Mouse (Mus musculus) midbrain, embryonic 15.5 days (tissue): ENCODE measurements around the gene Iqsec1. TPM values are rescaled to one million over a fixed set of nuclear protein-coding genes. Genes with fewer than 3 reads are reported as not detected.

Source experiments
- ATAC-seq: fragments of 200-750 bp; cut with Nextera tagmentation; replicated peaks from 2 replicates; pipeline ENCODE4 v1.8.0; 2017; ENCODE audit warnings: moderate TSS enrichment
- H3K27ac ChIP-seq: fragments of 300-500 bp; sonication (generic); 2 replicates; pipeline ENCODE4 v1.5.1; 2015; ENCODE audit warnings: mild to moderate bottlenecking, inconsistent platforms
- H3K27me3 ChIP-seq: fragments of 300-500 bp; sonication (generic); replicated peaks from 2 replicates; pipeline ENCODE4 v1.6.1; 2015; ENCODE audit warnings: inconsistent platforms
- H3K36me3 ChIP-seq: fragments of 300-500 bp; sonication (generic); replicated peaks from 2 replicates; pipeline ENCODE4 v1.6.1; 2015; ENCODE audit warnings: inconsistent platforms
- H3K4me1 ChIP-seq: fragments of 300-500 bp; sonication (generic); 2 replicates; pipeline ENCODE4 v1.6.1; 2015; ENCODE audit warnings: inconsistent platforms
- H3K4me2 ChIP-seq: fragments of 300-500 bp; sonication (generic); 2 replicates; pipeline ENCODE4 v1.6.1; 2015; ENCODE audit warnings: inconsistent platforms, mild to moderate bottlenecking, moderate library complexity
- H3K4me3 ChIP-seq: fragments of 300-500 bp; sonication (generic); 2 replicates; pipeline ENCODE4 v1.5.1; 2015; ENCODE audit warnings: mild to moderate bottlenecking, inconsistent platforms
- H3K9ac ChIP-seq: fragments of 300-500 bp; sonication (generic); 2 replicates; pipeline ENCODE4 v1.6.1; 2015; ENCODE audit warnings: mild to moderate bottlenecking, inconsistent platforms
- H3K9me3 ChIP-seq: fragments of 300-500 bp; sonication (generic); 2 replicates; pipeline ENCODE4 v1.6.1; 2016; ENCODE audit warnings: inconsistent platforms
- WGBS: fragments of 180-500 bp; shearing (Covaris S2); methylation state at CpG from one replicate; pipeline ENCODE4 v1.1.7; 2015; ENCODE audit warnings: mixed read lengths; 5-methylcytosine and 5-hydroxymethylcytosine counted together
- polyA plus RNA-seq: library from polyadenylated mRNA; unstranded; fragments of >200 nt; fragmentation: Nextera tagmentation; extraction: Ambion mirVana; gene quantifications from 2 replicates; pipeline ENCODE4 v1.2.1, GENCODE M21; 2015

The Iqsec1 gene
- polyA plus RNA-seq, 1 experiment from 2014 or later: 25.9 TPM

DNA sequence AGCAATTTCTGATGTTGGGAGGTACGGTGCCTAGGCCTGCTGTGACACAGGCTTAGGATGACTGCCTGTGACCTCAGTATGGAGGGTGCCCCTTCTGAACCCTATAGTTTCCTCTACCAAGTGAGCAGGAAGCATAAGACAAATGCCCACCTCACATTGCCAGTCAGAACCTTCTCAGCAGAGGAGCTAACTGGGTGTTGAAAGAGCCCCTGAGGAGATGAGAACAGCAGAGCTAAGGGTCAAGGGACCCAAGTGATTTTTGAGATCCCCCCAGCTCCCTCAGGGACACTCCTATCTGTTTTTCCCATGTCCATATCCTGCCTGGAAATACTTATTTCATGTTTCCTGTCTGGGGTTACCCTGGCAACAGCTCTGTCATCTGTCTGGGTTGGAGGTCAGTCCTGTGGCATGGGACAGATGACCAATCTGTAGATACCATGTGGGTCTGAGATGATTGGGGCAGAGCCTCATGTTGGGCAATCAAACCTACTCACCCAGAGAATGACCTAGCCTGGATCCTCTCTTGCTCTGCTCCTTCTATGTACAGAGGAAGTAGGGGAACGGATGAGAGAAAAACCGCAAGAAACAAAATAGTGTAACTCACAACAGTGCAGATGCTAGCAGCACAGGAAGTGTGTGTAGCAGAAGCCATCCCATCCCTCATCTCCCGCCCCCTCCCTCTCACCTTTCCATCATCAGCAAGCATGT lies 248.0 kb downstream of the Iqsec1 start:
- Histone ChIP-seq H3K4me1 (peaks cover 20% of the 10 kb centered on the region), H3K4me2 (no peak overlapping the region), H3K9me3 (no peaks in the 10 kb centered on the region), H3K27me3 (no peaks in the 10 kb centered on the region), H3K4me3 (no peak overlapping the region), H3K36me3 (no peaks in the 10 kb centered on the region), H3K27ac (no peak overlapping the region), H3K9ac (no peak overlapping the region)
- WGBS: 93% methylated on average over 4 of the region's 4 CpGs
- no peak for ATAC-seq

DNA sequence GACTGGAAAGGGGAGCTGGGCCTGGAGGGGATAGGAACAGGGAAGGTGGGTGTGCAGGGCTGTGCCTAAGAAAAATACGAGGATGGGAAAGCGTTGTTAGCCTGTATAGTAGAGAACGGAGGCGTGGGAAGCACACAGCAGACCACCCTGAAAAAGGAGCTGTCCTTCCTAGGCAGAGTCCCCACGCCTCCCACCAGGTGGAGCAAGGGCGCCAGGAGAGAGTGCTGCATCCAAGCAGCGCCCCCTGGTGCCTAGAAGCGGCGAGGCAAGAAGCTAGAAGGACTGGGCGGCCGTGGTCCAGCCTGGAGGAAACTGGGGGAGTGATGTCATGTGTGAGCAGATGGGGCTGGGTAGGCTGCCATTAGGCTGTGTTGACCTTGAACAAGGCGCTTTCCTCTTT lies 251.1 kb downstream of the Iqsec1 start:
- H3K27ac ChIP-seq: peak overlapping the region; percentile 79
- WGBS: 1% methylated on average over 12 of the region's 12 CpGs
- no peaks in the 10 kb centered on the region for H3K27me3 ChIP-seq
- no peaks in the 10 kb centered on the region for H3K36me3 ChIP-seq
- peaks cover 29% of the 10 kb centered on the region for H3K4me1 ChIP-seq
- H3K9me3 ChIP-seq: no peaks in the 10 kb centered on the region
- ATAC-seq: peak; percentile 89
- H3K4me2 ChIP-seq: peak overlapping the region; percentile 95
- peak overlapping the region; percentile 89 for H3K4me3 ChIP-seq
- peak overlapping the region; percentile 84 for H3K9ac ChIP-seq

GRCm38 (mm10) chr6:90736691-90737245 lies 251.7 kb downstream of the Iqsec1 start:
- Histone ChIP-seq H3K9ac (peak overlapping the region; percentile 84), H3K27ac (peak overlapping the region; percentile 79), H3K27me3 (no peaks in the 10 kb centered on the region), H3K36me3 (no peaks in the 10 kb centered on the region), H3K9me3 (no peaks in the 10 kb centered on the region), H3K4me2 (peak overlapping the region; percentile 95), H3K4me1 (peaks cover 29% of the 10 kb centered on the region), H3K4me3 (peak overlapping the region; percentile 89)
- under 1% methylated on average over 41 of the region's 52 CpGs for WGBS
- peak; percentile 79 for ATAC-seq

DNA sequence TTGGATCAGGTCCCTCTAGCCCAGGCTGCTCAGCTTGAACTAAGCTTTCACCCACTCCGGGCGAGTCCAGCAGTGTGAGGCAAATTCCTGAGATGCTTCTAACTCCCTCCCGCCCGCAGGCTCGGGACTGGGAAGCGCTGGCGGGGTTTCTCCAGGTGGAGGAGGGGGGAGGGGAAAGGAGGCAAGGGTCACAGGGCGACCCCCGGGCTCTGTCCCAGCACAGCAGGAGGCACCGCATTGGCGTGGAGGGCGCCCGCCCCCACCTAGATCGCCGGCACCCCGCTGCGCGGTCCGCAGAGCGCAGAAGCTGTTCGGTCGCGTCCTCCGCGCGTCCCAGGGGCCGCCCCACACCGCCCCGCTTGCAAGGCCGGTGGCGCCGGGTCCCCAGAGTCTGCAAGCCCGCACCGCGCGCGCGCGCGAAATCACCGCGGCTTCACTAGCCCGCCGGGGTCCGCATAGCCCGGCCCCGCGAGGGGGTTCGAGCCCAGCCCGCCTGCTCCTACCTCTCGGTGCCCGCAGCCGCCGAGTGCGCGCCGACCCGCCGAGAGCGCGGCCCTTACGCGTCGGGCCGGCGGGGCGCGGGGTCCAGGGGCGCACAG lies 252.3 kb downstream of the Iqsec1 start:
- Histone ChIP-seq H3K4me3 (peak overlapping the region; percentile 89), H3K4me2 (peak overlapping the region; percentile 95), H3K9me3 (no peaks in the 10 kb centered on the region), H3K36me3 (no peaks in the 10 kb centered on the region), H3K4me1 (peaks cover 32% of the 10 kb centered on the region), H3K27ac (peak overlapping the region; percentile 79), H3K27me3 (no peaks in the 10 kb centered on the region), H3K9ac (peak overlapping the region; percentile 84)
- under 1% methylated on average over 69 of the region's 69 CpGs for WGBS
- peak; percentile 66 for ATAC-seq

DNA sequence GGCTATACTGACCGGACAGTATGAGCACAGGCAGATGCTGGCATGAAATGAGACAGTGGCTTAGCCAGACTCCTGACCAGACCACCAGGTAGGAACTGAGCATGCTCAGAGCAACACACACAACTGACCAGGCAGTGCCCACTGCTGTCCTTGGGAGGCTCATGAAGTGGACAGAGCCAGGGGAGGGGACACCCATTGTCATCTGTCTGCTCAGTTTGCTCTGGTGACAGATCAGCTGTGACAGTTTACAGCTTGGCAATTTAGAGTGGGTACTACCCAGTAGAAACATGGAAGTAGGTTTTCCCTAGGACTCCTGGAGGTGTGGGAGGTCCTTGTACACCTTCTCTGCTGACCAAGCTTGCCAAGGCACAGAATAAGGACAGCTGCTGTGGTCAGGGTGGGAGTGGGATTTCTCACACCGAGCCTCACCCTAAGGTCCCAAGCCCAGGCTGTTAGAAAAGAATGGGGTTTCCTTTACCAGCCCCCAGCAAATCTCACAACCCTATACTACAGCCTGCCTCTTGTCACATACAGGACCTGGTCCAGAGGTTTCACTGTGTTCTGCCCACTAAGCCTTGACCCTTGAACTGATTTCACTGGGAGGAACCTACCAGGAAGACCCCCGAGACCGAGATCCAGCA lies 253.0 kb downstream of the Iqsec1 start:
- H3K9ac ChIP-seq: peak overlapping the region; percentile 84
- H3K27me3 ChIP-seq: no peaks in the 10 kb centered on the region
- 40% methylated on average over 4 of the region's 4 CpGs for WGBS
- no peaks in the 10 kb centered on the region for H3K9me3 ChIP-seq
- ATAC-seq: peak; percentile 8; the same call in 1 of the 2 replicates
- H3K27ac ChIP-seq: no peak overlapping the region
- H3K36me3 ChIP-seq: no peaks in the 10 kb centered on the region
- peak overlapping the region; percentile 89 for H3K4me3 ChIP-seq
- H3K4me2 ChIP-seq: peak overlapping the region; percentile 95
- H3K4me1 ChIP-seq: peaks cover 35% of the 10 kb centered on the region

DNA sequence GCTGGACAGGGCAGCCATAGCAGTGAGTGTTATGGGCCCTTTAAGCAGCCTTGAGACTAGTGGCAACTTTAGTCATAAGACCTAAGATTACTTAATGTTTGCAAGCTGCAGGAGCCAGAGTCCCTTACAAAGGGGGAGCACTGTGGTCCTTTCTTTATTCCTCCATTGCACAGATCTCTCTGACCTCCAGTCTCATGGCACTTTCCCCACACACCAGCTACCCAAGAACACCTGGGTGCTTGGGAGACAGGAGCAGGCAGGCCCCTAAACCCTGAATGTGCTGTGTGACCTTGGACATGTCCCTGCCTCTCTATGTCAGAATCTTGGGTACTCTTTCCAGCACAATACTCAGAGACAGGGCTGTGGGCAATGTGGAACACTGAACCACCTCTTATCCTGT lies 253.7 kb downstream of the Iqsec1 start:
- no peak for ATAC-seq
- Histone ChIP-seq H3K4me2 (no peak overlapping the region), H3K4me3 (no peak overlapping the region), H3K36me3 (no peaks in the 10 kb centered on the region), H3K9ac (no peak overlapping the region), H3K27ac (no peak overlapping the region), H3K27me3 (no peaks in the 10 kb centered on the region), H3K4me1 (peaks cover 42% of the 10 kb centered on the region), H3K9me3 (no peaks in the 10 kb centered on the region)

- Histone ChIP-seq H3K27ac (no peak overlapping the region), H3K4me3 (no peak overlapping the region), H3K36me3 (no peaks in the 10 kb centered on the region), H3K9ac (no peak overlapping the region), H3K4me1 (peaks cover 48% of the 10 kb centered on the region), H3K9me3 (no peaks in the 10 kb centered on the region), H3K4me2 (no peak overlapping the region), H3K27me3 (no peaks in the 10 kb centered on the region)
- WGBS: 30% methylated on average over 4 of the region's 4 CpGs
- ATAC-seq: no peak
Measured at GRCm38 (mm10) chr6:90731327-90731726, 257.2 kb downstream of the Iqsec1 start.

DNA sequence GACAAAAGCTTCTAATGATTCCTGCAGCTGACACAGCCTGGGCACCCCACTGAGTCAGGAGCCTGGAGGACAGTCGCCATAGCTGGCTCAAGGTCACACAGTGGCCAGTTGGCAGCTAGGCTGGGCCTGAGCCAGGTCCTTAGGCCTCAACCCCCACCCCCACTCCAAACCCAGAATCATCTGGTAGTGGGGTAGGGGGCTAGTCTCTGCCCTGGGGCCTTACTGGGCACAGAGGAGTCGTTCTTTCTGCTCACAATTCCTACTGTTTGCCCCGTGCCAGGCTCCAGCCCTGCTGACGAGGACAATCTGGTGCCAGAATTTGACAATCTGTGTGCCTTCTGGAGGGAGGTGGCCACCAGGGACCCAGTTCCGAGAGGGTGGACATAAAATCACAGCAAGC lies 258.7 kb downstream of the Iqsec1 start:
- Histone ChIP-seq H3K4me2 (no peak overlapping the region), H3K9me3 (no peaks in the 10 kb centered on the region), H3K9ac (no peak overlapping the region), H3K27ac (no peak overlapping the region), H3K4me3 (no peak overlapping the region), H3K36me3 (no peaks in the 10 kb centered on the region), H3K27me3 (no peaks in the 10 kb centered on the region), H3K4me1 (peaks cover 46% of the 10 kb centered on the region)
- WGBS: 37% methylated on average over 5 of the region's 5 CpGs
- no peak for ATAC-seq

DNA sequence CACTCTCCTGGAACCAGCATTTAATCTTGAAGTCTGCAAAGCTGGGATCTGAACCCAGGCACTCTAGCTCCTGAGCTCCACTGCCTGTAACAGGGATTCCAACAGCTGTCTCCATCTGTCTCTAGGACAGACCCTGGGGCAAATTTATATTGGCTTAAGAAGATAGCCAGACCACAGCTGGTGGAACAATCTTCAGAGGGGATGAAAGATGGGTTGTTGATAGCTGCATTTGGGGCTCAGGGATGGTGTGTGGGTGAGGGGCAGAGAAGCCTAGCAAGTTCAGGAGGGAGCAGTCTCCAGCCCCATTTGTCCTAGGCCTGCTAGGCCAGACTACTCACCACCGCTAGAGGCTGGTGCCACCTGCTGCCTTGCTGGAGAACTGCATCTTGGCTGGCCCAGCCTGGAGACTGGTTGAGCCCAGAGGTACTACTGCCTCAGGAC lies 260.0 kb downstream of the Iqsec1 start:
- 0% methylated on average over 1 of the region's 1 CpGs for WGBS
- no peak overlapping the region for H3K4me2 ChIP-seq

GRCm38 (mm10) chr6:90727826-90728225 lies 260.7 kb downstream of the Iqsec1 start:
- H3K9ac ChIP-seq: no peak overlapping the region
- no peak overlapping the region for H3K27ac ChIP-seq
- no peak overlapping the region for H3K4me2 ChIP-seq

More for the DNA sequence above, 260.0 kb downstream of the Iqsec1 start:
- Histone ChIP-seq H3K27me3 (no peaks in the 10 kb centered on the region), H3K9ac (no peak overlapping the region), H3K4me3 (no peak overlapping the region), H3K4me1 (peaks cover 49% of the 10 kb centered on the region), H3K36me3 (no peaks in the 10 kb centered on the region), H3K9me3 (no peaks in the 10 kb centered on the region), H3K27ac (no peak overlapping the region)
- ATAC-seq: peak; percentile 76

DNA sequence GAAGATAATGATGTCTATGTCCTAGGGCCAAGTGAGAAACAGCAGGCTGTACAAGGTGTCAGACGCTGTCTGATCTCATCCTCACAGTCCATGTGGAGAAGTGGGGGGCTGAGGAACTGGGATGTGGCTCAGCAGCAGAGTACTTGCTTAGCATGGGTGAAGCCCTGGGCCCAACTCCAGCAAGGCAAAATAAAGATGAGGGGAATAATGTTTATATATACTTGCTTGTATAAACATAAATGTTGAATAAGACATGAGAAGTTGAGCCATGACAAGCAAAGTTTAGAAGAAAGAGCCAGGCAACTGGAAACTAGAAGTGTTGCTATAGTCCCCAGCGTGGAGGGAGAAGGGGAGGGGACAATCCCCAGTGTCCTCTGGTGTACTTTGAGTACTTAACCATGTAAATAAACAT lies 261.8 kb downstream of the Iqsec1 start:
- ATAC-seq: no peak
- no peak overlapping the region for H3K27ac ChIP-seq
- H3K36me3 ChIP-seq: no peaks in the 10 kb centered on the region
- no peaks in the 10 kb centered on the region for H3K9me3 ChIP-seq
- no peak overlapping the region for H3K9ac ChIP-seq
- H3K4me3 ChIP-seq: no peak overlapping the region
- no peak overlapping the region for H3K4me2 ChIP-seq
- no peaks in the 10 kb centered on the region for H3K27me3 ChIP-seq
- peaks cover 57% of the 10 kb centered on the region for H3K4me1 ChIP-seq
- WGBS: 80% methylated on average over 2 of the region's 2 CpGs

More at GRCm38 (mm10) chr6:90727826-90728225, 260.7 kb downstream of the Iqsec1 start:
- no peaks in the 10 kb centered on the region for H3K36me3 ChIP-seq
- no peak for ATAC-seq
- H3K4me1 ChIP-seq: peaks cover 55% of the 10 kb centered on the region
- no peaks in the 10 kb centered on the region for H3K27me3 ChIP-seq
- no peaks in the 10 kb centered on the region for H3K9me3 ChIP-seq
- no peak overlapping the region for H3K4me3 ChIP-seq
- 85% methylated on average over 3 of the region's 3 CpGs for WGBS

- H3K27ac ChIP-seq: no peak overlapping the region; the same call in 1 of the 2 replicates
- H3K36me3 ChIP-seq: no peaks in the 10 kb centered on the region
- H3K27me3 ChIP-seq: no peaks in the 10 kb centered on the region
- no peak overlapping the region for H3K4me2 ChIP-seq
- H3K9ac ChIP-seq: no peak overlapping the region
- no peaks in the 10 kb centered on the region for H3K9me3 ChIP-seq
- H3K4me1 ChIP-seq: peaks cover 54% of the 10 kb centered on the region
- no peak overlapping the region for H3K4me3 ChIP-seq
- ATAC-seq: peak; percentile 35; the same call in 1 of the 2 replicates
- 41% methylated on average over 1 of the region's 1 CpGs for WGBS
Measured at GRCm38 (mm10) chr6:90725526-90725925, 263.0 kb downstream of the Iqsec1 start.
